Mouse (Mus musculus): ENCODE measurements around the gene Gm20716.
A peak's percentile ranks its signal among the peaks of the same experiment; 100 is the strongest.

The Gm20716 gene

DNA sequence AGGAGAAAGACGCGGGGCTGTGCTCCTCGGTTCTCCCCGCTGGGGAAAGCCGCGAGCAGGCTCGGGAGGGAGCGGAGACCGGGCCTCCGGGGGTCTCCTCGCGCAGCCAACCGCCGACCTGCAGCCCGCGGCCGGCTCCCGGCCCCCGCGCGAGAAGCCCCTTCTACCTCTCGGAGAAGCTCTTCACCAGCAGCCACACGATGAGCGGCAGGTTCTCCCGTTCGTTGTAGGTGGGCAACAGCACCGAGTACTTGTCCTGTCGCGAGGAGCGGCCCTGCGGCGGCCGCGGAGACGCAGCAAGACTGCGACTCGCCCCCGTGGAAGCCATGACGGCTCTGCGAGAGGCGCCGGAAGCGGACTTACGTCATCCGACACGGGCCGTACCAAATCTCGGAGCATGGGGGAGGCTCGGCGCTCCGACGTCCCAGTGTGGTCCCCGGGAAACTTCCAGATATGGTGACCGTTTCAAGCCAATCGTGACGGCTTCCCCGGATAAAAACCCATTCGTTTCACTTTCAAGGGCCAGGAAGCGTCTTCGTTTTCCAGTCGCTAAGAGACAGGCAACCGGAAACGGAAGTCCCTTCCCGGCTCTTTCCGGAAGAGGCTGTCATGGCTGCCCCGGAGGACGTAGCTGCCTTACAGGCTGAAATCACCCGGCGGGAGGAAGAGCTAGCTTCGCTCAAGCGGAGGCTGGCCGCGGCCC is at the start of gene Gm20716, which contains the start of the genes Dpm1 and Mocs3:
Gm20716 (minus strand) TSS at position 339 of the 703 bp plus-strand sequence.
Dpm1 (minus strand) TSS at position 566 of the 703 bp plus-strand sequence.
Mocs3 (plus strand) TSS at position 597 of the 703 bp plus-strand sequence.
- DNase-seq (ENCODE audit: low spot score), result peak; percentile 88

- peak; percentile 44 for DNase-seq (ENCODE audit: low spot score)
Observed at GRCm38 (mm10) chr2:168274374-168274935, 44.3 kb upstream of the Gm20716 start.

- DNase-seq (ENCODE audit: low spot score), result no peak
Observed at GRCm38 (mm10) chr2:168273387-168273786, 43.2 kb upstream of the Gm20716 start.

GRCm38 (mm10) chr2:168268033-168268432 is 37.9 kb upstream of the Gm20716 start:
- DNase-seq (ENCODE audit: low spot score), result no peak

- no peak for DNase-seq (ENCODE audit: low spot score)
Observed at GRCm38 (mm10) chr2:168260900-168261299, 30.7 kb upstream of the Gm20716 start.

DNA sequence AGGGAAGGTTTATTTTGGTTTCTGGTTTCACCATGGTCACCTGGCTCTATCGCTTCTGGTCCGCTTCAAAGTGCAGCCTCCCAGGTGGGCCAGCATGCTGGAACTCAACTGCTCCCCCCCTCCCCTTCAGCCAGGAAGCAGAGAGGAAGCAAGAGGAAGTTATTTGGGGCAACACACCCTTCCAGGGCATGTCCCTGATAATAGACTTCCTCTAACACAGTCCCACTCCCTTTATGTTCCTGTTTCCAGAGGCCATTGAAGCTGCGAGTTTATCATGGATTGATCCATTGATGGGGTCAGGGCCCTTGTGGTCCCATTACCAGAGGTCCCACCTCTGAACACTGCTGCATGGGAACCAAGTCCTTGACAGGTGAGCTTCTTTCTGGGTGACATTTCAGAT is 30.0 kb upstream of the Gm20716 start:
- DNase-seq (ENCODE audit: low spot score), result no peak

DNA sequence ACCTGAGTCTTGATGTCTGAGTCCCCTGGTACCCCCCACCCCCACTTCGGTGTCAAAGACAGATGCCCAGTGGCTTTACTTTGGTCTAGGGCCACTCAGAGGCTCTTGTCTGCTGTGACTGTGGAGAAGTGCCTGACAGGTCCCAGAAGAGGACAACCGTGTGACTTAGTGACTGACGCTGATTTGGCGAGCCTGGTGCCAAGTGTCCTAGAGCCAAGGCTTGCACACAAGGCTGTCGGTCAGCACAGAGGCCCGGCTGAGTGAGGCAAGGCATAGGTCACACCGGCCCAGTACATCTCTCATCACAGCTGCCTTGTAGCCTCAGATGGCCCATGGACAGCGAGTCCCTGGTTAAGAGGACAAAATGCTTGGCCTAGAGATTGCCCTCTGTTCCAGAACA is 28.9 kb upstream of the Gm20716 start:
- DNase-seq (ENCODE audit: low spot score), result no peak

- no peak for DNase-seq (ENCODE audit: low spot score)
Observed at GRCm38 (mm10) chr2:168257188-168257587, 27.0 kb upstream of the Gm20716 start.

GRCm38 (mm10) chr2:168256506-168256905 is 26.3 kb upstream of the Gm20716 start:
- no peak for DNase-seq (ENCODE audit: low spot score)

- no peak for DNase-seq (ENCODE audit: low spot score)
Observed at GRCm38 (mm10) chr2:168253822-168254221, 23.7 kb upstream of the Gm20716 start.

GRCm38 (mm10) chr2:168252639-168253292 is 22.6 kb upstream of the Gm20716 start:
- peak; percentile 33 for DNase-seq (ENCODE audit: low spot score)

GRCm38 (mm10) chr2:168250270-168250669 is 20.1 kb upstream of the Gm20716 start:
- DNase-seq (ENCODE audit: low spot score), result peak; percentile 74

DNA sequence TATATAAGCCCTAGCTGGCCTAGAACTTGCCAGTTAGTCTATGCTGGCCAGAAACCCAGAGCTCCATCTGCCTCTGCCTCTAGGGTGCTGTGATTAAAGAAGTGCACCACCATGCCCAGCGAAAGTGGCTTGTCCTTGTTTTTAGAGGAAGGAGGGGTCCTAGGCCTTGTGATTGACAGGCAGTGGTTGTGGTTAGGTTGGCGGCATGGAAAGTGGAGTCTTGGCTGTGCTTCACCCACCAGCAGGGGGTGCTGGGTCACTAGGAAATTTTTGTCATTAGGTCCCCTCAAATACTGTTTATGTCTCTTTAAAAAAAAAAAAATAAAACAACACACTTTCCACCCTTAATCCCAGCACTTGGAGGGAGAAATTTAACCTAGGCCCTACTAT is 18.7 kb upstream of the Gm20716 start:
- peak; percentile 28 for DNase-seq (ENCODE audit: low spot score)

DNA sequence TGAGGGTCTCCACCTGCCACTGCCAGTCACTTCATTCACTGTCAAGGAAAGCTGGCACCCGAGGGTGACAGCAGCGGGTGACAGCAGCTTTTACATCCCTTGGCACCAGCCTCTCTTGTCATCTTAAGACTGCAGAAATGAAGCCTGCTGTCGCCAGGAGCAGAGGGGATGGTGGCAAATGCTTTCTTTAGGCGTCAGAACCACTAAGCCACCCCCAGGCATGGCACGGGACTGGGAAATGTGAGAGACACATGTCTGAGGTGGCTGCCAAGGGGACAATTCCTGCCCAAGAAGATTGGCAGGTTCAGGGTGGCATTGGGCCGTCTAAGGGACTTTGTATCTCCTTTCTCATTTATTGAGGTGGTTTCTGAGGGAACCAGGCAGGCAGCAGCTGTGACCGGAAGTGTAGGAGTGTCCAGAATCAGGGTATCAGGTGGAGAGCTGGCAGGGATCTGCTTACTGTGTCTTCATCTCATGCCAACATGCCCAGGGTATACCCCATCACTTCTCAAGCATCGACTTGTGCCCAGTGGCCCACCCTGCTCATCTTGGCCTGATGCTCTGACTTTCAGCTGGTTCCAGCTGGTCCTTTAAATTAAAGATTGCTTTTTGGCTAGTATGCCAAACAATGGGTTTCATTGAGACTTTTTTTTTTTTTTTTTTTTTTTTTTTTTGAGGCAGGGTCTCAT is 18.1 kb upstream of the Gm20716 start:
- DNase-seq (ENCODE audit: low spot score), result no peak

GRCm38 (mm10) chr2:168245571-168245970 is 15.4 kb upstream of the Gm20716 start:
- DNase-seq (ENCODE audit: low spot score), result no peak

DNA sequence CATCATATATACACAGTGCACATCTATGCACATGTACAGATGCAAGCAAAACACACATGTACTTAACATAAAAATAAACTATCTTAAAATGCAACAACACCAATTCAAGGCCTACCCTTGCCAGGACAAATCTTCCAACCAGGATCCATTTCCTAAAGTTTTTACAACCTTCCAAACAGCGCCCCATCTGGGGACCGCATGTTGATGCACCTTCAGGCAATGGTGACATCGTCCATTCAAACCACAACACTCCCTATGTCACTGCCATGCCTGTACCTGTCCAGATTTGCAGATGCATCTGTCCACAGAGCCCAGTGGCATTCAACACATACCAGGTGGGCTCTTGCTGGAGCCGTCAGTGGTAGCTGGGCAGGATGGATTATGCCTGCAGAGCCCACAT is 13.1 kb upstream of the Gm20716 start:
- DNase-seq (ENCODE audit: low spot score), result no peak

DNA sequence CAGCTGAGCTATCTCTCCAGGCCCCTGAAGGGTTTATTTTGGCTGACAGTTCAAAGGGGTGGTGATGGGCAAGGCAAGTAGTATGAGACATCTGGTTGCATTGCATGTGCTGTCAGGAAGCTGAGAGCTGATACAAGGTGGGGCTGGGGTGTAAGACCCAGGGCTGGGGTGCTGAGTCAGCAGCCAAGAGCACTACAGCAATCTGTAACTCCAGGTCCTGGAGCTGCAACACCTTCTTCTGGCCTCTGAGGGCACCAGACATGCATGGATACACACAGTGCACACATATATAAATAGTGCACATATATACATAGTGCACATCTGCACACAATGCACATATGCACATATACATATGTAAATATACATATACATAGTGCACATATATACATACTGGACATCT is 12.7 kb upstream of the Gm20716 start:
- DNase-seq (ENCODE audit: low spot score), result no peak

GRCm38 (mm10) chr2:168238335-168238734 is 8.2 kb upstream of the Gm20716 start:
- no peak for DNase-seq (ENCODE audit: low spot score)

DNA sequence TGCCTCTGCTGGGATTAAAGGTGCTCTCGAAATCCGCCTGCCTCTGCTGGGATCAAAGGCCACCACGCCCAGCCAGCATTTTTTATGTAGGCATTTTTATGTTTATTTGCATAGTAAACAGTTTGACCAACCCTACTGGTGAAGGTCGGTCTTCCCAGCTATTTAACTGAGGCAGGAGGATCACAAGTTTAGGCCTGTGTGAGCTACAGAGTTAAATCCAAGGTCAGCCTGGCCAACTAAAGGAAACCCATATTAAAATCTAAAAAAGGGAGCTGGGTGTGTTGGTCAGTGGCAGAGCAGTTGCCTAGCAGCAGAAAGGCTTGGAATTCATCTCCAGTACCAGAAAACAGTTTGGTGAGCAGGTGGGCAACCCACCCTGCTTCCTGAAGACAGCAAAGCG is 3.1 kb upstream of the Gm20716 start:
- DNase-seq (ENCODE audit: low spot score), result no peak

DNA sequence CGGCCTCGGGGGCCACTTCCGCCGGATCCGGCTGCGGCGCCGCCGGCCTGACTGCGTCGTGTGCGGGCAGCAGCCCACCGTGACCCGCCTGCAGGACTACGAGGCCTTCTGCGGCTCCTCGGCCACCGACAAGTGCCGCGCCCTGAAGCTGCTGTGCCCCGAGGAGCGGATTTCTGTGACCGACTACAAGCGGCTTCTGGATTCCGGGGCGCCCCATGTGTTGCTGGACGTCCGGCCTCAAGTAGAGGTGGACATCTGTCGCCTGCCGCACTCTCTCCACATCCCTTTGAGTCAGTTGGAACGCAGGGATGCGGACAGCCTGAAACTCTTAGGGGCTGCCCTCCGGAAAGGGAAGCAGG is 1.3 kb upstream of the Gm20716 start:
- no peak for DNase-seq (ENCODE audit: low spot score)

- DNase-seq (ENCODE audit: low spot score), result no peak
Observed at GRCm38 (mm10) chr2:168230773-168231470, 758 bp upstream of the Gm20716 start.
